Mouse (Mus musculus) c-Kit-positive CD71-negative TER-119-negative erythroid progenitor cells, embryonic 14.5 days (primary cell): Measurements from ENCODE around the gene Tgfbi.
A peak's percentile ranks its signal among the peaks of the same experiment; 100 is the strongest.

ENCODE experiments used
- DNase-seq: peaks from one replicate; pipeline ENCODE4 v3.0.0-alpha.2; 2013; ENCODE audit warnings: low read depth

Gene Tgfbi

GRCm38 (mm10) chr13:56634920-56635319 is 25.6 kb downstream of the Tgfbi start:
- no peak for DNase-seq

DNA sequence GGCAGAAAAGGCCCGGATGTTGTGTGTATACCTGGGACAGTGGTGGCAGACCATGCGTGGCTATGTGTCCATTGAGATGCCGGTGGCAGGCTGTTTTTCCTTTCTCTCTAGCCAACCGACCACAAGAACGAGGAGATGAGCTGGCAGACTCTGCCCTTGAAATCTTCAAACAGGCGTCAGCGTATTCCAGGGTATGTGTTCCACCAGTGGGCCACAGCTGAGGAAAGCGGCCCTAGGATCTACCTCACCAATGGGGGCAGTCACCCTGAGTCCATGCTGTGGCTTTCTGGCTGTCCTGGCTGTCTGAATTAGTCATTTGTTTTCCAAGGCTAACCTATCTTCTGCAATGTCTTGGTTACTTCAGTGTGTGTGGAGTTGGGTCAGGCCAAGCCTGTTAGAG is 27.7 kb downstream of the Tgfbi start:
- no peak for DNase-seq

GRCm38 (mm10) chr13:56641746-56642145 is 32.4 kb downstream of the Tgfbi start:
- no peak for DNase-seq

DNA sequence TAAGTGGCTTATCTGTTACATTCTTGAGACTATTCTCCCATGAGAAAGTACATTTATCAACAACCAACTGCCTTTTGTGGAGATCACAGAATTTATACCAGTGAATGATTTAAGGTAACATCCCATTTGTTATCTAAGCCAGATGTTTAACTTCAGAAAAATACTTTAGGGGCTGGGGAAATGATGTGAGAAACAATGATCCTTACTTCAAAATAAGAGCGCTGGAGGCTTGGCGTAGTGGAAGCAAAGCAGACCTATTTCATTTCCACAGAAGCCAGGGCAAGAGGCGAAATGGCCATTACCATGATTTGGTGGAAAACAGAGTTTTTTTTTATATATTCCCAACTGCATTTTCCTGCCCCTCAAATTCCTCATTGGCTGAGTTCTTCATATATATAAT is 34.7 kb downstream of the Tgfbi start:
- no peak for DNase-seq

- no peak for DNase-seq
Observed at GRCm38 (mm10) chr13:56645744-56646143, 36.4 kb downstream of the Tgfbi start.

DNA sequence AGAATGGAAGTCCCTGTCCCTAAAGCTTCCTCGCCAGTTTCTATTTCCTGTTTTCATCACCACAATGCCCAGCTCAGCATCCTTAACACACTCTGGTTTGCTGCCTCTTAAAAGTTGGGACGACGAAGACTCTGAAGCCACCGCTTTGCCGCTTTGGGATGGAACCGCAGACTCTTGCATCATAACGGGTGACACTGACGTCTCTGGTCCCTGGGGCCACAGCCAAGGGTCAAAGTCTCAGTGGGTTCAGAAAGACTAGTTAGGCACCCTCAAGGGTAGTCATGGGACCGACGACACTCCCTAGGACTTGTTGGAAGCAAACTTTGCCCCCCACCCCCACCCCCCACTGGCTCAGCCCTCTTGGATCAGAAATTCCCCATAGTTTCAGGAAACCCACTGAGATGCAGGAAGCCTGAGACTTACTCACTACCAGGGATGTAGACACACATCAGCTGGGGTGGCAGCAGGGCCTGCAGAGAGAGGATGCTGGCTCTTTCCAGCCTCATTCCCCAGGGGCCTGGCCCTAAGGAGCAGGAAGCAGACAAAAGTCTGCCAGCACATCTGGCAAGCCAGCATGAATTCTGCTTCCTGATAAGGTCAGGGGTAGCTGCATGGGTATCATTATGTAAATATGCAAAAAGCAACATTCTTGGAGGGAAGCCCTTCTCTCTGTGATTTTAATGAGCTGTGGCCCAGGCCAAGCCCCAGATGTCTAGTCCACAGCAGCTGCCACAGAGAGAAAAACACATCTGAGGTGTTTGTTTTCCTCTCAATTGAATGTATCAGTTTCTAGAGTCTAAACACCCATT is 38.5 kb downstream of the Tgfbi start:
- no peak for DNase-seq

DNA sequence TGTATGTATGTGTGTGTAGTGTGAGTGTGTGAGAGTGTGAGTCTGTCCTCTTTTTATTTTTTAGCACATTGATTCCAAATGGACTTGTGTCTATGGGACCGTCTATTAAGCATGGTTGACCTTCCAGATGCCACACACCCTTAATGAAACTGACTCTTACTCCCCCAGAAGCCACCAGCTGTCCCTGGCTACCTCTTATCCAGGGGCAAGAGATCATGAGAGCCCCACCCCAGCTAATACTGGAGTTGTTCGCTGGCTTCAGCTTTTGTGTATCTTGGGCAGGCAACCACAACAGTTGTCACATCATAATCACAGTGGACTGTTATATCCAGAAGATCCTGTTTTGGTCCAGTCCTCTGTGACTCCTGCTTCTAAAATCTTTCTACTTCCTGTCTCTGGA is 40.7 kb downstream of the Tgfbi start:
- DNase-seq, result no peak

DNA sequence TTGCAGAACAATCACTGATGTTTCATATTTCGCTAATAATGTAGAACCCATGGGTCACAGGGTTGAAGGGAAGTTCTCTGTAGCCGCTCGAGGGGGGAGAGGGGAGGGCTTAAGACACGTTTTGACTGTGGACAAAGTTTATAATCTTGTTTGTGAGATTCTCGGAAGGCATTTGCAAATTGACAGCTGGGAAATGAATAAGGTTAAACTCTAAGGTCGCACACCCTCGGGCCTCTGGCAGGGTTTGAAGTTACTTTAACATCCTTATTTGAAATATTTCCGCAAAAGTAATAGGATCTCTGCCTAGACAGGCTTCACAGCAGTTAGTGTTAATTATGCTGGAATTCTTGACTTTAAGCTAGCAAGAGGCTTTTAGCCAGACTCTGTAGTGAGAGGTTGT is 43.1 kb downstream of the Tgfbi start:
- DNase-seq, result no peak

DNA sequence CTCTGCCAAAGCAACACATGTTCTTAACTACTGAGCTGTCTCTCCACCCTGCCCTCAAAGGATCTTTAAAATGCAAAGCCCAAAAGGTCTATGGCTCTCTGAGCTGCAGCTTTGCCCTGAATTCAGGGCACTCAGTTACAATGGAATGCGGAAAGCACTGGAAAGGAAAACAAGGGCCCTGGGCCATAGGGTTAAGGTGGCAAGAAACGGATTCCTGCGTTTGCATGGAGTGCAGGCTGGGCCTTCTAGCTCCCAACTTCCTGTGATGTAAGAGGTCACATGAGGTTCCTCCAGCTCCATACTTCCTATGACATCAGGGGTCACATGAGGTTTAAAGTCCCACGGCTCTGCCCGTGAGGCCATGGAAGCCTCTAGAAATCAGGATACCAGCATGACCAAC is 44.9 kb downstream of the Tgfbi start:
- DNase-seq, result no peak

DNA sequence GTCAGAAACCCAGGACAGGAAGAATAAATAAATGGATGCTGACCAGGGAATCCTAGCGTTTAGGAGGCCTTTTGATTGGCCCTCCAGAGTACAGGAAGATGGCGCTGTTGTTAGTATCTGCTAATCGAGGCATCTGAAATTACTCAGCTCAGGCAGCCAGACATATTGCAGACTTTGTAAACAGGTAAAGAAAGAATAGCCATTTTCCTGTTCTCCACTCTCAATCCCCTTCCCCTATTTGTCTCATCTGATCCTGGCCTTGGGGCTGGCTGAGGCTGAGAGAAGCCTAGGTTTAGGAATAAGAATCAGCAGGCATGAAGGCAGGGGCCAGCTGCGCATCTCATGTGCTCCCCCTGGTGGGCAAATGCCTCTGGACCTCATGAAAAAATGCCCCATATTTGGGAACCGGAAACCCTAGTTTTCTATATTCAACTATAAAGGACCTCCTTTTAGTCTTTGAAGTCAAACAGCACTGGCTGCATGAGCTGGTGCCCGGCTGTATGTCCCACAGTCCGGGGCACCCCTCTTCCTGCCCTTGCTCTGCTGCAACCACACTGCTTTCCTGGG is 48.7 kb downstream of the Tgfbi start:
- peak; percentile 35 for DNase-seq

DNA sequence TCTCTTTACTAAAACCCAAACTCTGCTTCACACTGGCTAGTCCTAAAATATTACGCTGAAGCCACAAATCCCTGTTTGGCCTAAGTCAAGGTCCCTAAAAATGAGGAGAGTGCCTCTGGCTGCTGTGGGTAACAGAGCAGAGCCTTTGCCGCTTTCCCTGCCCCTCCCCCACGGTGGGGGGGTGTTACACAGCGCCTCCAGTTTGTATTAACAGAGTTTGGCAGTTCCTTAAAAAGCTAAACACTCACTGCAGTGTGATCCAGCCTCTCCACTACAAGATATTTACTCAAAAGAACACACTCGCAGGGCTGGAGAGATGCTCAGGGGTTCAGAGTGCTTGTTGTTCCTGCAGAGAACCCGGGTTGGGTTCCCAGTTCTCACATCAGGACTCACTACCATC is 49.6 kb downstream of the Tgfbi start:
- no peak for DNase-seq

GRCm38 (mm10) chr13:56661914-56662621 is 52.7 kb downstream of the Tgfbi start:
- DNase-seq, result no peak

- DNase-seq, result no peak
Observed at GRCm38 (mm10) chr13:56664256-56665170, 55.2 kb downstream of the Tgfbi start.

- no peak for DNase-seq
Observed at GRCm38 (mm10) chr13:56671206-56671605, 61.9 kb downstream of the Tgfbi start.

DNA sequence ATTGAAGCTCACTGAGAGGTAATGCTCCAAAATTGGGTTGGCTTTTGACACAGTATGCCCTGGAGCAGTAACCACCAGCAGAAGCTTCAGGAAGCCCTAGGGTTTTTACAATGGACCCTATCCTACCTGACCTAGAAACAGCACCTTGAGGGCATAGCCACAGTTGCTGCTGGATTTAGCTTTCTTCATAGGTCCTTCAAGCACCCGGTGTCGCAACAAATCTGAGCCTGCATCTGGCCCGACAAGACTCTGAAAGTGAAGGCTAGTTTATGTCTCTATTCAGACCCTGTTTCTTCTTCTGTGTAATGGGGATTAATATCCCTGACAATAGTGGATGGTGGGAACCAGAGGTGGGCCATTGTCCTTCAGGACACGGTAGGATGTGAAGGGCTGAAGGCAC is 68.4 kb downstream of the Tgfbi start:
- no peak for DNase-seq

GRCm38 (mm10) chr13:56678188-56678787 is 69.0 kb downstream of the Tgfbi start:
- DNase-seq, result no peak

- DNase-seq, result no peak
Observed at GRCm38 (mm10) chr13:56678826-56679504, 69.6 kb downstream of the Tgfbi start.

DNA sequence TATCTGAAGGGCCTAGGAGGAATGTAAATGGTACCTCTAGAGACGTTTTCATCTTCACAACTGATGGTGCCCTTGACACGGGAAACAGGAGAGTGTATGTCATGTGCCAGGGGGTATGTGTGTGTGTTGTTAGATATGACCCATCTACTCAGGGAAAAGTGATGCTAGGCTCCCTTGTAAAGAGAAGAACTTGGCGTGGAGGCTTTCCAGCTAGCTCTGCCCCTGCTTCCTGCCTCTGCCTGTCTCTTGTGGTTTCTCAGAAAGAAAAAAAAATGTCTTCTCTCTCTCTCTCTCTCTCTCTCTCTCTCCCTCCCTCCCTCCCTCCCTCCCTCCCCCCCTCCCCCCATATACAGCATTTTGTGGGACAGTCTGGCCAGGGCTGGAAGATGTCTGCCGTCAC is 72.6 kb downstream of the Tgfbi start:
- no peak for DNase-seq

DNA sequence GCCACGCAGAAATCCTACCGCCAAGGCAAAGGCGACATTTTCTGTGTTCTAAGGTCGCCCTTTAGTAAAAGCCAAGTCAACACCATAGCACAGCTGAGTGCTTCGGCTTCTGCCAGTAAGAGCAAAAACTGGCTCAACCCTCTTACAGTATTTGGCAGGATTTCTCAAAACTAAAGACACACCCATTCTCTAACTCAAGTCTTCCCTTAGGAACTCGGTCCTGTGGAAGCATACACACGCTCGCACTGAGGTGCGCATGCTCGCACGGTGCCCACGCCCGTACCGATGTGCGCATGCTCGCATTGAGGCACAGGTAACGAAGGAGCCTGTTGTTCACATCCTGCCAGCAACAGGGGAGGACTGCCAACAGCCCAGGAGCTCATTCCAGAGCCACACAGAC is 73.0 kb downstream of the Tgfbi start:
- DNase-seq, result no peak

GRCm38 (mm10) chr13:56683306-56683705 is 74.0 kb downstream of the Tgfbi start:
- DNase-seq, result no peak
